In the genomic region with DNA sequence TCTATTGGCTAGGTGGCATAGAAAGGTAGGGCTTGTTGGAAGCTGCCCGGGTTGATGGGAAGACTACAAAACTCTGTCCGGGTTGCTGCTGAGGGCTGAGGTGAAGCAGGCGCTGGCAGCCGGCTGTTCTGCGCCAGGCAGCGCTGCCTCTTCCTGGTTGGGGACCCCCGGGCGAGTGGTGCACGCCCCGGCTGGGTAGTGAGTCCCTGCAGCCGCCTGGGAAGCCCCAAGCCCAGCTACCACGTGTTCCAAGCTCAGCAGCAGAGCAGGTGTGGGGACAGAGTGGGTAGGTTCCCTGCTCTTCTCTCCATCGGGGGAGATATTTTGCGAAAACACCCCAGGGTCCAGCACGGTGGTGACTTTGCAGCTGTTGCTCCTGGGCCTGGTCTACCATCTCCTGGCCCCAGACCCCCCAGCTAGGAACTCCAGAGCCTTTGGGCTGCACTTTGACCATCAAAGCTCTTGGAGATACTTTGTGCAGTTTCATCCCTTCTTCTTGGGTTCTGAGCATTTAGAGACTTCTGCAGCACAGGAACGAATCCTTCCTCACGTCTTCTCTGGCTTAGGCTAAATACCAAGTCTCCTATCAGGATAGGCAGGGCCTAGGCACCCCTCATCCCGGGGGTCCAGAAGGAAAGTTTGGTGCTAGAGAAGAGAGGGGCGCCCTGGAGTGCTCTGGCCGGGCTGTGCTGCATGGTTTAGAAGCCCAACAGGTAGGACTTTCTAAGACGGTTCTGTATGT, we compare ENCODE assay signal across 8 mouse cellular contexts. TPM values are rescaled to one million over a fixed set of nuclear protein-coding genes. Genes with fewer than 3 reads are reported as not detected.
A peak's percentile ranks its signal among the peaks of the same experiment; 100 is the strongest.
DNase-seq lines count a peak whose midpoint lies in the region; ATAC-seq and TF ChIP-seq lines count a peak whose summit lies in the region.

No protein-coding gene starts in this region.

- H3K27ac ChIP-seq in kidney, adult 2 months (ENCODE audit: insufficient read depth, low read depth, low read length) = peak overlapping the region; percentile 37
- peak overlapping the region; percentile 58; the same call in 1 of the 2 replicates for H3K27ac ChIP-seq in embryonic fibroblast, embryonic 13.5 days (ENCODE audit: insufficient read depth, low read length)
- no peak overlapping the region for H3K27ac ChIP-seq in intestine, postnatal 0 days (ENCODE audit: low read depth, low read length)
- H3K27ac ChIP-seq in midbrain, embryonic 13.5 days = peak overlapping the region; percentile 90

- no peaks in the 10 kb centered on the region for H3K36me3 ChIP-seq in kidney, adult 2 months (ENCODE audit: control insufficient read depth, insufficient read depth, low read length)
- H3K36me3 ChIP-seq in G1E (replicated peaks) = peaks cover 18% of the 10 kb centered on the region
- no peaks in the 10 kb centered on the region for H3K36me3 ChIP-seq in intestine, postnatal 0 days (ENCODE audit: control insufficient read depth, insufficient read depth)
- H3K36me3 ChIP-seq in midbrain, embryonic 13.5 days = no peaks in the 10 kb centered on the region

- peak overlapping the region; percentile 60 for H3K4me3 ChIP-seq in kidney, adult 2 months (ENCODE audit: insufficient read depth, low read depth, low read length)
- H3K4me3 ChIP-seq in G1E (ENCODE audit: low read depth, low read length) = peak overlapping the region; percentile 90
- peak overlapping the region; percentile 92 for H3K4me3 ChIP-seq in embryonic fibroblast, embryonic 13.5 days (ENCODE audit: insufficient read depth, low read length)
- peak overlapping the region; percentile 69 for H3K4me3 ChIP-seq in intestine, postnatal 0 days (ENCODE audit: low read depth, low read length)
- H3K4me3 ChIP-seq in midbrain, embryonic 13.5 days (replicated peaks) = peak overlapping the region; percentile 80

- TF ChIP-seq CTCF in kidney, adult 2 months (conservative IDR thresholded peaks at IDR 0.05; ENCODE audit: insufficient read depth, insufficient read length, low read depth, low read length) = no peak
- no peak for TF ChIP-seq CTCF in G1E (IDR thresholded peaks at IDR 0.05; ENCODE audit: low read depth, low read length)
- TF ChIP-seq CTCF in embryonic fibroblast, embryonic 13.5 days (IDR thresholded peaks at IDR 0.05; ENCODE audit: borderline replicate concordance, insufficient read depth, low read length) = no peak
- no peak for TF ChIP-seq CTCF in intestine, postnatal 0 days (IDR thresholded peaks at IDR 0.05; ENCODE audit: low read depth)

- no peak for ATAC-seq in G1E (ENCODE audit: extremely low read depth, insufficient number of reproducible peaks, low FRiP score, poor library complexity, severe bottlenecking)
- no peak for ATAC-seq in intestine, postnatal 0 days
- 0 out of 2 replicates have a peak, but pooled peaks have one; percentile 8 for ATAC-seq in midbrain, embryonic 13.5 days

- H3K4me2 ChIP-seq in intestine, postnatal 0 days (replicated peaks; ENCODE audit: low read depth) = peak overlapping the region; percentile 94
- peak overlapping the region; percentile 91 for H3K4me2 ChIP-seq in midbrain, embryonic 13.5 days (replicated peaks)

- no peaks in the 10 kb centered on the region for H3K27me3 ChIP-seq in kidney, adult 2 months (replicated peaks; ENCODE audit: control insufficient read depth, insufficient read depth, low read length)
- H3K27me3 ChIP-seq in G1E (ENCODE audit: insufficient read depth, low read length) = peaks cover 24% of the 10 kb centered on the region
- H3K27me3 ChIP-seq in intestine, postnatal 0 days (replicated peaks; ENCODE audit: control insufficient read depth, insufficient read depth, low read length) = peaks cover 22% of the 10 kb centered on the region
- peaks cover 27% of the 10 kb centered on the region for H3K27me3 ChIP-seq in midbrain, embryonic 13.5 days

- no peaks in the 10 kb centered on the region for H3K9me3 ChIP-seq in G1E (replicated peaks)
- no peaks in the 10 kb centered on the region for H3K9me3 ChIP-seq in intestine, postnatal 0 days (ENCODE audit: control insufficient read depth)
- H3K9me3 ChIP-seq in midbrain, embryonic 13.5 days = no peaks in the 10 kb centered on the region

- no peak for TF ChIP-seq POLR2A in kidney, adult 2 months (IDR thresholded peaks at IDR 0.05; ENCODE audit: low read depth, low read length)
- no peak for TF ChIP-seq POLR2A in embryonic fibroblast, embryonic 13.5 days (IDR thresholded peaks at IDR 0.05; ENCODE audit: low read depth, low read length)

- peaks cover 10% of the 10 kb centered on the region for H3K4me1 ChIP-seq in kidney, adult 2 months (ENCODE audit: control insufficient read depth, insufficient read depth, low read length)
- peaks cover 73% of the 10 kb centered on the region for H3K4me1 ChIP-seq in G1E (ENCODE audit: insufficient read depth, low read depth, low read length)
- H3K4me1 ChIP-seq in embryonic fibroblast, embryonic 13.5 days (ENCODE audit: control insufficient read depth, insufficient read depth, low read length) = peaks cover 9% of the 10 kb centered on the region; the same call in 1 of the 2 replicates
- H3K4me1 ChIP-seq in intestine, postnatal 0 days (replicated peaks; ENCODE audit: control insufficient read depth, insufficient read depth, low read length) = 0 out of 2 replicates have a peak, but pooled peaks cover 2% of the 10 kb centered on the region
- H3K4me1 ChIP-seq in midbrain, embryonic 13.5 days (replicated peaks) = peaks cover 56% of the 10 kb centered on the region

- WGBS in kidney, adult 2 months = 10% methylated on average over 21 of the region's 21 CpGs
- 9% methylated on average over 21 of the region's 21 CpGs for WGBS in intestine, postnatal 0 days
- 4% methylated on average over 21 of the region's 21 CpGs for WGBS in midbrain, embryonic 13.5 days

- H3K9ac ChIP-seq in intestine, postnatal 0 days (ENCODE audit: low read depth, low read length) = peak overlapping the region; percentile 34; the same call in 1 of the 2 replicates
- H3K9ac ChIP-seq in midbrain, embryonic 13.5 days (replicated peaks) = peak overlapping the region; percentile 87

- peak; percentile 39 for DNase-seq in kidney, adult 2 months
- no peak for DNase-seq in kidney, postnatal 14 days
- DNase-seq in G1E (ENCODE audit: low spot score) = peak; percentile 34
- DNase-seq in thymus, postnatal 25 days = peak; percentile 63
- no peak for DNase-seq in urinary bladder, adult 2 months (ENCODE audit: low spot score)

RNA-seq across cellular contexts. Expression of gene Chst11, which starts 1.1 kb away (rescaled TPM):
- 8.0 and 9.2 TPM in 2 replicates for polyA plus RNA-seq in kidney, adult 2 months (2012; rRNA removed)
- 38.2 and 44.7 TPM in 2 replicates for total RNA-seq in G1E (2014; fragmentation: Nextera tagmentation)
- 41.5 and 44.6 TPM in 2 replicates for total RNA-seq in G1E (2017)
- polyA plus RNA-seq in G1E (2012) = 13.1 and 15.6 TPM in 2 replicates
- 12.9 and 20.7 TPM in 2 replicates for polyA plus RNA-seq in embryonic fibroblast, embryonic 13.5 days (2011; ENCODE audit: insufficient read length, low read depth, missing spikeins)
- 0.46 and 0.50 TPM in 2 replicates for polyA plus RNA-seq in intestine, postnatal 0 days (2015; fragmentation: Nextera tagmentation; extraction: Ambion mirVana)
- polyA plus RNA-seq in midbrain, embryonic 13.5 days (2015; fragmentation: Nextera tagmentation; extraction: Ambion mirVana) = 2.9 TPM in 2 replicates
- polyA plus RNA-seq in urinary bladder, adult 2 months (2012; rRNA removed) = 6.1 and 8.2 TPM in 2 replicates

Comparison
In these comparisons a context has a peak if more than half of its experiments do, and no peak if none do; other contexts are left out.
1. DNase-seq: peak in kidney, adult 2 months (single experiment), G1E (single experiment) and thymus, postnatal 25 days (single experiment); none in kidney, postnatal 14 days (single experiment) and urinary bladder, adult 2 months (single experiment).
2. Peak in every context shown above with its lines, with median percentiles within 50 percentile points of each other: H3K4me3 ChIP-seq.